Mouse (Mus musculus): Measurements from ENCODE around the gene Hebp2. TPM values are rescaled to one million over a fixed set of nuclear protein-coding genes. Genes with fewer than 3 reads are reported as not detected.

The Hebp2 gene
- polyA plus RNA-seq, 2 experiments = 11.7 to 38.4 TPM

- no peak overlapping the region for H3K4me3 ChIP-seq (replicated peaks; ENCODE audit: low read length)
- 79% methylated on average over 4 of the region's 4 CpGs for WGBS
- DNase-seq (ENCODE audit: low spot score) = no peak
- no peaks in the 10 kb centered on the region for H3K27me3 ChIP-seq (ENCODE audit: control insufficient read depth, insufficient read depth, low read length)
- no peak for ATAC-seq (ENCODE audit: low FRiP score, low read depth)
- H3K9ac ChIP-seq (ENCODE audit: low read depth, low read length, severe bottlenecking) = no peak overlapping the region
- no peak for TF ChIP-seq POLR2A (IDR thresholded peaks at IDR 0.05; ENCODE audit: borderline replicate concordance, extremely low read depth, insufficient read depth, insufficient read length)
- no peak overlapping the region for H3K4me2 ChIP-seq (replicated peaks; ENCODE audit: low read depth, low read length, severe bottlenecking)
- H3K9me3 ChIP-seq (ENCODE audit: control insufficient read depth, low read length) = no peaks in the 10 kb centered on the region
- no peaks in the 10 kb centered on the region for H3K36me3 ChIP-seq (ENCODE audit: control insufficient read depth, insufficient read depth, low read length)
- H3K4me1 ChIP-seq (ENCODE audit: control insufficient read depth, insufficient read depth, low read length) = peaks cover 5% of the 10 kb centered on the region; the same call in 1 of the 2 replicates
- no peak overlapping the region for H3K27ac ChIP-seq (replicated peaks; ENCODE audit: low read depth, low read length)
These were observed 53.9 kb downstream of the Hebp2 start for GRCm38 (mm10) chr10:18491952-18492351.

GRCm38 (mm10) chr10:18489936-18490335 lies 55.9 kb downstream of the Hebp2 start:
- Histone ChIP-seq H3K9me3 (ENCODE audit: control insufficient read depth, low read length) (no peaks in the 10 kb centered on the region), H3K4me1 (ENCODE audit: control insufficient read depth, insufficient read depth, low read length) (peaks cover 5% of the 10 kb centered on the region; the same call in 1 of the 2 replicates), H3K4me2 (replicated peaks; ENCODE audit: low read depth, low read length, severe bottlenecking) (no peak overlapping the region), H3K36me3 (ENCODE audit: control insufficient read depth, insufficient read depth, low read length) (no peaks in the 10 kb centered on the region), H3K4me3 (replicated peaks; ENCODE audit: low read length) (no peak overlapping the region), H3K27ac (replicated peaks; ENCODE audit: low read depth, low read length) (no peak overlapping the region), H3K9ac (ENCODE audit: low read depth, low read length, severe bottlenecking) (no peak overlapping the region), H3K27me3 (ENCODE audit: control insufficient read depth, insufficient read depth, low read length) (no peaks in the 10 kb centered on the region)
- ATAC-seq (ENCODE audit: low FRiP score, low read depth) = no peak
- no peak for TF ChIP-seq POLR2A (IDR thresholded peaks at IDR 0.05; ENCODE audit: borderline replicate concordance, extremely low read depth, insufficient read depth, insufficient read length)
- WGBS = 87% methylated on average over 10 of the region's 10 CpGs
- no peak for DNase-seq (ENCODE audit: low spot score)

Other genes starting within 250 kb of the Hebp2 start
- gene Nhsl1, start 227.1 kb downstream of the Hebp2 start, polyA plus RNA-seq (2012; rRNA removed) = 16.6 and 18.8 TPM in 2 replicates
- 13.4 and 14.5 TPM in 2 replicates for gene Nhsl1, start 227.1 kb downstream of the Hebp2 start, polyA plus RNA-seq (2014; fragmentation: Nextera tagmentation; extraction: Ambion mirVana)
- gene Arfgef3, start 197.9 kb upstream of the Hebp2 start, polyA plus RNA-seq (2012; rRNA removed) = 0.85 and 0.87 TPM in 2 replicates
- gene Arfgef3, start 197.9 kb upstream of the Hebp2 start, polyA plus RNA-seq (2014; fragmentation: Nextera tagmentation; extraction: Ambion mirVana) = 0.83 and 1.0 TPM in 2 replicates
- gene Gm4922, start 240.7 kb upstream of the Hebp2 start, polyA plus RNA-seq (2012; rRNA removed) = 0.04 TPM in 1 of 2 replicates, not detected in the other
- not detected in 2 replicates for gene Gm4922, start 240.7 kb upstream of the Hebp2 start, polyA plus RNA-seq (2014; fragmentation: Nextera tagmentation; extraction: Ambion mirVana)

Measured in limb, embryonic 14.5 days (tissue).